ENCODE assay signal across 17 mouse cellular contexts in the genomic region with DNA sequence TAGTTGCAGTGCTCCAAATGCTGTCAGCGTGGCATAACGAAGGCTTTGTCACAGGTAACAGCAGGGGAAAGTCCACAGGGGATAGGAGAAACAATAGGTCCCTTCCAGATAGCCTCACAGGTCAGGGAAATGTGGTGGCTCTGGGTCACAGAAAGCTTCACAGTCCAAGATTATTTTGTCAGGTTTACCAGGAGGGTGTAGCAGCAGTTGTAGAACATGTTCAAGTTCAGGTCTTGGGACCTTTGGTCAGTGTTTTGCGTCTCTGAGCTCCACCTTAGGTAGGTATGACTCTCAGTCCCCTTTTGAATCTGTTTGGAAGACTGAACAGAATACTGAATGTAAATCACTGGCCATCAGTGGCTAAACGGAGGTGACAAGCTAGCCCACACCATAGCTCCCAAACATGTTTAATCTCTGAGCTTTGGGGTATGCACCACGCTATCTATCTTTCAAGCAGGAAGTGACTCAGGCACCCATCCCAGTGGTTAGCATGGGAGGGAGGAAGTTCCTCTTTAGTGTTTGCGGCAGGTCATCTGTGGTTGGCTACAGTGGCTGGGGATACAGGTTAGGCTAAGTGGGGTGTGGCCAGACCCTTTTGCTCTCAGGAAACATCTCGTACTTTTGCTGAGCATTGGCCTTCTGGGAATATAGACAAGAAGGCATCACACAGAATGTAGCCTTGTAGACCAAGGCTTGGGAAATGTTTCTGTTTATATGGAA. TPM values are rescaled to one million over a fixed set of nuclear protein-coding genes. Genes with fewer than 3 reads are reported as not detected.
DNase-seq lines count a peak whose midpoint lies in the region; ATAC-seq lines count a peak whose summit lies in the region.
"Had no signal": no experiment of that assay in that cellular context is flagged by ENCODE, and none has a peak within 500 bp of the region (broad histone marks: within the 10 kb centered on the region; RNA-seq: fewer than 3 reads in every experiment).

No protein-coding gene starts in this region.

- DNase-seq in thymus, postnatal 0 days (ENCODE audit: low spot score) = peak; percentile 39
- DNase-seq in thymus, postnatal 10 days (ENCODE audit: low spot score in 2 of 2) = no peak
- DNase-seq in c-Kit-positive CD71-negative TER-119-negative erythroid progenitor cells, embryonic 14.5 days (ENCODE audit: low read depth) = peak; percentile 51
- no peak for DNase-seq in left cerebral cortex, postnatal 25 days (ENCODE audit: low spot score in 2 of 2)
- DNase-seq in layer of hippocampus, postnatal 10 days (ENCODE audit: low spot score in 2 of 2) = no peak
- DNase-seq: adrenal gland, adult 8-10 months; heart, postnatal 4 days; kidney, adult 2 months had no signal

- no peaks in the 10 kb centered on the region for H3K9me3 ChIP-seq in megakaryocyte, embryonic 14.5 days
- no peaks in the 10 kb centered on the region for H3K9me3 ChIP-seq in forebrain, embryonic 15.5 days

- no peak overlapping the region for H3K27ac ChIP-seq in forebrain, embryonic 15.5 days (replicated peaks)
- H3K27ac ChIP-seq: layer of hippocampus, adult 2 months; macrophage had no signal

- intact Hi-C loops in left cerebral cortex, postnatal 25 days (cut with DNase I) = no loop called here

- H3K36me3 ChIP-seq in megakaryocyte, embryonic 14.5 days (replicated peaks; ENCODE audit: low read length) = no peaks in the 10 kb centered on the region
- no peaks in the 10 kb centered on the region for H3K36me3 ChIP-seq in forebrain, embryonic 15.5 days

- peaks cover 64% of the 10 kb centered on the region for H3K27me3 ChIP-seq in megakaryocyte, embryonic 14.5 days (replicated peaks)
- H3K27me3 ChIP-seq in forebrain, embryonic 15.5 days = no peaks in the 10 kb centered on the region
- H3K27me3 ChIP-seq: Patski had no signal

- H3K4me1 ChIP-seq in megakaryocyte, embryonic 14.5 days = peaks cover 65% of the 10 kb centered on the region
- no peaks in the 10 kb centered on the region for H3K4me1 ChIP-seq in forebrain, embryonic 15.5 days

- peak overlapping the region; percentile 14 for H3K4me3 ChIP-seq in megakaryocyte, embryonic 14.5 days (replicated peaks)
- H3K4me3 ChIP-seq in forebrain, embryonic 15.5 days = no peak overlapping the region
- H3K4me3 ChIP-seq: layer of hippocampus, adult 2 months had no signal

- H3K9ac ChIP-seq in forebrain, embryonic 15.5 days (replicated peaks) = no peak overlapping the region

- 82% methylated on average over 7 of the region's 7 CpGs for WGBS in forebrain, embryonic 15.5 days

- no peak for ATAC-seq in forebrain, embryonic 15.5 days (replicated peaks)
- ATAC-seq: Patski had no signal

- no peak overlapping the region for H3K4me2 ChIP-seq in forebrain, embryonic 15.5 days (replicated peaks)

RNA-seq across cellular contexts. Expression of a gene that starts 24.2 kb away (rescaled TPM):
- 46.7 and 55.6 TPM in 2 replicates for polyA plus RNA-seq in thymus, postnatal 0 days (2015; fragmentation: Nextera tagmentation; extraction: Ambion mirVana)
- 18.0 and 37.2 TPM in 2 replicates for polyA plus RNA-seq in megakaryocyte, embryonic 14.5 days (2012; ENCODE audit: insufficient read depth, low replicate concordance)
- 77.4 and 92.9 TPM in 2 replicates for polyA plus RNA-seq in forebrain, embryonic 15.5 days (2015; fragmentation: Nextera tagmentation; extraction: Ambion mirVana)
- total RNA-seq in left cerebral cortex, postnatal 25 days (2021) = 100 to 1,000 TPM; 276 to 292 TPM
- 100 to 1,000 TPM; 240 to 256 TPM for total RNA-seq in layer of hippocampus, postnatal 10 days (2021)

RNA-seq across cellular contexts. Expression of a gene that starts 43.8 kb away (rescaled TPM):
- polyA plus RNA-seq in thymus, postnatal 0 days (2015; fragmentation: Nextera tagmentation; extraction: Ambion mirVana) = not detected in 2 replicates
- polyA plus RNA-seq in megakaryocyte, embryonic 14.5 days (2012; ENCODE audit: insufficient read depth, low replicate concordance) = not detected in 2 replicates
- polyA plus RNA-seq in forebrain, embryonic 15.5 days (2015; fragmentation: Nextera tagmentation; extraction: Ambion mirVana) = not detected in 2 replicates
- not detected for total RNA-seq in left cerebral cortex, postnatal 25 days (2021)
- not detected for total RNA-seq in layer of hippocampus, postnatal 10 days (2021)
- total RNA-seq: adrenal gland, adult 8-10 months; heart, adult 18-20 months; heart, postnatal 4 days; layer of hippocampus, adult 2 months had no signal
- polyA plus RNA-seq: cortical plate, adult 2 months; frontal cortex, adult 2 months; kidney, adult 2 months; limb, embryonic 11.5 days; macrophage; Patski had no signal

Comparison
In these comparisons a context has a peak if more than half of its experiments do, and no peak if none do; other contexts are left out.
1. DNase-seq: peak in thymus, postnatal 0 days (single experiment) and c-Kit-positive CD71-negative TER-119-negative erythroid progenitor cells, embryonic 14.5 days (single experiment); none in thymus, postnatal 10 days (0 of 2), left cerebral cortex, postnatal 25 days (0 of 2) and layer of hippocampus, postnatal 10 days (0 of 2).